Mouse (Mus musculus): ENCODE measurements around the gene Cers2.

Gene Cers2

GRCm38 (mm10) chr3:95289419-95289818 lies 25.2 kb upstream of the Cers2 start:
- no peak for DNase-seq (ENCODE audit: low spot score in 2 of 2)

- no peak for DNase-seq (ENCODE audit: low spot score in 2 of 2)
These were observed 24.4 kb upstream of the Cers2 start for GRCm38 (mm10) chr3:95290156-95290555.

GRCm38 (mm10) chr3:95291041-95291440 lies 23.6 kb upstream of the Cers2 start:
- no peak for DNase-seq (ENCODE audit: low spot score in 2 of 2)

- no peak for DNase-seq (ENCODE audit: low spot score in 2 of 2)
These were observed 21.7 kb upstream of the Cers2 start for GRCm38 (mm10) chr3:95292899-95293298.

- DNase-seq (ENCODE audit: low spot score in 2 of 2): no peak
These were observed 21.1 kb upstream of the Cers2 start for GRCm38 (mm10) chr3:95293537-95293936.

- no peak for DNase-seq (ENCODE audit: low spot score in 2 of 2)
These were observed 20.3 kb upstream of the Cers2 start for GRCm38 (mm10) chr3:95294316-95294715.

GRCm38 (mm10) chr3:95294718-95295117 lies 19.9 kb upstream of the Cers2 start:
- no peak for DNase-seq (ENCODE audit: low spot score in 2 of 2)

- DNase-seq (ENCODE audit: low spot score in 2 of 2): no peak
These were observed 19.1 kb upstream of the Cers2 start for GRCm38 (mm10) chr3:95295321-95296102.

GRCm38 (mm10) chr3:95296103-95296469 lies 18.5 kb upstream of the Cers2 start:
- DNase-seq (ENCODE audit: low spot score in 2 of 2): peak in 1 of 2 experiments; percentile 55

- no peak for DNase-seq (ENCODE audit: low spot score in 2 of 2)
These were observed 16.6 kb upstream of the Cers2 start for GRCm38 (mm10) chr3:95298018-95298417.

- DNase-seq (ENCODE audit: low spot score in 2 of 2): no peak
These were observed 13.3 kb upstream of the Cers2 start for GRCm38 (mm10) chr3:95301204-95301796.

- DNase-seq (ENCODE audit: low spot score in 2 of 2): no peak
These were observed 8.3 kb upstream of the Cers2 start for GRCm38 (mm10) chr3:95306244-95306643.

- DNase-seq (ENCODE audit: low spot score in 2 of 2): no peak
These were observed 7.5 kb upstream of the Cers2 start, which contains the start of gene Anxa9 for GRCm38 (mm10) chr3:95307100-95307499. Gene Anxa9 (minus strand): TSS chr3:95307176.

GRCm38 (mm10) chr3:95310496-95310895 lies 4.1 kb upstream of the Cers2 start:
- no peak for DNase-seq (ENCODE audit: low spot score in 2 of 2)

GRCm38 (mm10) chr3:95310968-95311882 lies 3.4 kb upstream of the Cers2 start:
- DNase-seq (ENCODE audit: low spot score in 2 of 2): peak in 1 of 2 experiments; percentile 35

GRCm38 (mm10) chr3:95312623-95313022 lies 2.0 kb upstream of the Cers2 start:
- DNase-seq (ENCODE audit: low spot score in 2 of 2): no peak

- DNase-seq (ENCODE audit: low spot score in 2 of 2): no peak
These were observed 1.1 kb upstream of the Cers2 start for GRCm38 (mm10) chr3:95313476-95313875.

- DNase-seq (ENCODE audit: low spot score in 2 of 2): no peak
These were observed 516 bp upstream of the Cers2 start for GRCm38 (mm10) chr3:95314075-95314474.

GRCm38 (mm10) chr3:95315094-95315843 lies 678 bp downstream of the Cers2 start:
- peak; percentile 86 to 88 for DNase-seq (ENCODE audit: low spot score in 2 of 2)

- no peak for DNase-seq (ENCODE audit: low spot score in 2 of 2)
These were observed 1.4 kb downstream of the Cers2 start for GRCm38 (mm10) chr3:95315844-95316550.
